Mouse (Mus musculus) erythroblast, embryonic 14.5 days (primary cell): ENCODE data around the gene Nr2c1. TPM values are rescaled to one million over a fixed set of nuclear protein-coding genes. Genes with fewer than 3 reads are reported as not detected.

Experiments used
- H3K27me3 ChIP-seq: 2 replicates; pipeline ENCODE4 v1.6.1; 2012; ENCODE audit warnings: inconsistent platforms; ENCODE audit not compliant: control insufficient read depth
- H3K36me3 ChIP-seq: 2 replicates; pipeline ENCODE4 v1.6.1; 2012; ENCODE audit warnings: mild to moderate bottlenecking, inconsistent platforms; ENCODE audit not compliant: control insufficient read depth
- H3K4me1 ChIP-seq: 2 replicates; pipeline ENCODE4 v1.6.1; 2012; ENCODE audit warnings: inconsistent platforms; ENCODE audit not compliant: control insufficient read depth
- H3K4me3 ChIP-seq: replicated peaks from 2 replicates; pipeline ENCODE3; 2012; ENCODE audit warnings: moderate library complexity, mild to moderate bottlenecking, inconsistent platforms
- H3K9me3 ChIP-seq: 2 replicates; pipeline ENCODE4 v1.6.1; 2012; ENCODE audit warnings: low read length, inconsistent platforms, mixed read lengths; ENCODE audit not compliant: control insufficient read depth
- GATA1 ChIP-seq: IDR thresholded peaks from 2 replicates; pipeline ENCODE4 v1.6.1; 2012; ENCODE audit warnings: low read length, inconsistent platforms, mixed read lengths
- TAL1 ChIP-seq: IDR thresholded peaks from 3 replicates; pipeline ENCODE4 v1.6.1; 2012; ENCODE audit warnings: low read length, inconsistent platforms, mixed read lengths
- polyA plus RNA-seq: library from polyadenylated mRNA; stranded (reverse); fragments of >175 nt; gene quantifications from 2 replicates; pipeline ENCODE4 v1.2.3, GENCODE M21; 2012

Nr2c1 gene
- polyA plus RNA-seq, 1 experiment: 0.03 TPM

DNA sequence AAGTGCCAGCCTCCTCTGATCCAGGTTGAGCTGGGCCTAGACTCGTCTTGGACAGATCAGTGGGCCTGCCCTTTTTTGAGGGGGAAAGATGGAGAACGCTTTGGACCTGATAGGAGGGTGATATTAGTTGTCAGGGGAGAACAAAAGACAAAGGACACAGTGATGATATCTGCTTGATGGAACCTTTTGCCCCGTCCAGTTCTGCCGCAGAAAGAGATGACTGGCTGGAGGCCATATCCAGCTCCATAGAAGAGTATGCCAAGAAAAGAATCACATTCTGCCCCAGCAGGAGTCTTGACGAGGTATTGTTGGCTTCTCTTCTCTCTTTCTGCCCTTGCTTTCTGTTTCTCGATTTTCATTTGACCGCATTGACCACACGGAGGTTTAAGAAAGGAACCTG lies 14.7 kb upstream of the Nr2c1 start:
- TF ChIP-seq GATA1: no peak
- no peak for TF ChIP-seq TAL1

DNA sequence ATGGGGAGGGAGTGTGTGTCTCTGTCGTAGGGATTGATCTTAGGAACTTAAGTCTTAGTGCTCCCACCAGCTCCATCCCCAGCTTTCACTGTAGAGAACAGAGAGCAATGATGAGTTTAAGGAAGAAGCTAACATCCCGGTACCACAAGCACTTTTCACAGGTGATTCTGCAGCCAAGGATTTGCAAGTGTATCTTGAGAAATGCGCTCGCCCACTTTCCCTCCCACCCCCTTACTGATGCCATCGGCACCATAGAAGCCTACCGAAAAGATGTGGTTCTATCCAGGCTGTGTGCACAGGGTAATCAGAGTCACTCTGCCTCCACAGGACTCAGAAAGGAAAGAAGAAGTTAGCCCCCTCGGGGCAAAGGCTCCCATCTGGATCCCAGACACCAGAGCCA lies 14.1 kb upstream of the Nr2c1 start:
- no peaks in the 10 kb centered on the region for H3K27me3 ChIP-seq
- peaks cover 16% of the 10 kb centered on the region for H3K36me3 ChIP-seq
- TF ChIP-seq TAL1: no peak
- TF ChIP-seq GATA1: no peak
- no peaks in the 10 kb centered on the region for H3K4me1 ChIP-seq
- H3K4me3 ChIP-seq: no peak overlapping the region
- no peaks in the 10 kb centered on the region for H3K9me3 ChIP-seq

More for the DNA sequence above, 14.7 kb upstream of the Nr2c1 start:
- Histone ChIP-seq H3K36me3 (peaks cover 19% of the 10 kb centered on the region), H3K9me3 (no peaks in the 10 kb centered on the region), H3K27me3 (no peaks in the 10 kb centered on the region), H3K4me3 (no peak overlapping the region), H3K4me1 (no peaks in the 10 kb centered on the region)

- peaks cover 22% of the 10 kb centered on the region for H3K36me3 ChIP-seq
- H3K4me1 ChIP-seq: no peaks in the 10 kb centered on the region
- no peaks in the 10 kb centered on the region for H3K9me3 ChIP-seq
- H3K4me3 ChIP-seq: no peak overlapping the region
- no peak for TF ChIP-seq GATA1
- TF ChIP-seq TAL1: no peak
- H3K27me3 ChIP-seq: no peaks in the 10 kb centered on the region
These were observed 13.1 kb upstream of the Nr2c1 start for GRCm38 (mm10) chr10:94134535-94135390.

DNA sequence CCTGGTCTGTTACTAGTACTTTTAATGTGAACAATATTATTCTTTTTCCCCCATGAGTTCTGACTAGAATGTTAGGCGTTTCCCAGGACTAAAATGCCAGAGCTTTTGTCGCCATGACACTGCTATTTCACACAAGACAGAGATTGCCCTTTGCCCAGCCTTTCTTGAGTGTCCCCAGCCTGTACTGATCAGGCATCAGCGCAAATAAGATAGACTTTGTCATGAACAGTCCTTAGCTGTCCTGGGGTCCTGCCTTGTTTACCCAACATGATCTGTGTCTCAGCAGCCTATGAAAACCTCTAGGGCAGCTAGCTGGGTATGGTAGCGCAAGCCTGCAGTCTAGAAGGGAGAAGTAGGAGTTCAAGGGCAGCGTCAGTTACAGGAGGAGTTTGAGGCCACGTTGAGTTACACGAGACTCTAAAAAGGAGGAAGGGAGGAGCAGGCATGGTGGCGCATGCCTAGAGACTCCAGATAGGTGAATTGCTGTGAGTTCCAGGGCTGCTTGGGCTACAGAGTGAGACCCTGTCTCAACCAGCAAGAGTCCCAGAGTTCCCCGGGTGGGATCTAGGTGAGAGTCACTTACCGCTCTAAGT lies 8.8 kb upstream of the Nr2c1 start:
- H3K27me3 ChIP-seq: no peaks in the 10 kb centered on the region
- H3K9me3 ChIP-seq: no peaks in the 10 kb centered on the region
- TF ChIP-seq TAL1 (no peak), GATA1 (no peak)
- H3K36me3 ChIP-seq: peaks cover 43% of the 10 kb centered on the region
- H3K4me1 ChIP-seq: no peaks in the 10 kb centered on the region
- no peak overlapping the region for H3K4me3 ChIP-seq

DNA sequence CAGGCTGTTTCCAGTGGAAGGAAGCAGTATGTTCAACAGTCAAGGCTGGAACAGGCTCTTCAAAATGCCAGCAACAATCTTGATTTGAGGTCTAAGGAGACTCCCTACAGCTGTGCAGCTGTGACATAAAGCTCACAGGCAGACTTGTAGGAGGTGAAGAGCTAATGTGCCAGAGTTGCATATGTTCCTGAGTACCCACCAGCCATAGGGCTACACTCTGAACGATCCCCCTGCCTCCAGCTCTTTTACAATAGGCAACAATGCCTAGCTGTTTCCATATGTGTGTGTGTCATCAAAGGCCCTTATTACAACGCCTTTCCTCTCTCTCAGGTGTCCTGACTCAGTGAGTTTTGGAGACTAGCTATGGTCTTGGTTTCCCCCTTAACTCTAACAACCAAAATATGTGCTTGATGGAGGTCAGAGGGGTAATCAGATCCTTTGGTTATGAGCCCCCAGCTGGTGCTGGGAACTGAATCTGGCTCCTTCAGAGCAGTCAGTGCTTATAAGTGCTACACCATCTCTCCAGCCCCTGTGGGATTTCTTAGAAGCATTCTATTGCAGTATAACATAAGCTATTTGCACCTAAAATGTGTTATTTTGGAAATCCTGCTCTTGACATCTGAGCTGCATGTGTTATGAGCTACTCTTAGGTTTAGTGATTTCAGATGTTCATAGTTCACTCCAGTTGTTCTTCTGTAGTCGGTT lies 7.4 kb upstream of the Nr2c1 start:
- H3K4me1 ChIP-seq: no peaks in the 10 kb centered on the region
- no peak overlapping the region for H3K4me3 ChIP-seq
- no peaks in the 10 kb centered on the region for H3K9me3 ChIP-seq
- no peaks in the 10 kb centered on the region for H3K27me3 ChIP-seq
- TF ChIP-seq GATA1 (no peak), TAL1 (no peak)
- H3K36me3 ChIP-seq: peaks cover 41% of the 10 kb centered on the region

GRCm38 (mm10) chr10:94142427-94142826 lies 5.4 kb upstream of the Nr2c1 start:
- Histone ChIP-seq H3K4me3 (no peak overlapping the region), H3K36me3 (peaks cover 34% of the 10 kb centered on the region), H3K9me3 (no peaks in the 10 kb centered on the region), H3K4me1 (peaks cover 5% of the 10 kb centered on the region), H3K27me3 (no peaks in the 10 kb centered on the region)
- no peak for TF ChIP-seq GATA1
- no peak for TF ChIP-seq TAL1

DNA sequence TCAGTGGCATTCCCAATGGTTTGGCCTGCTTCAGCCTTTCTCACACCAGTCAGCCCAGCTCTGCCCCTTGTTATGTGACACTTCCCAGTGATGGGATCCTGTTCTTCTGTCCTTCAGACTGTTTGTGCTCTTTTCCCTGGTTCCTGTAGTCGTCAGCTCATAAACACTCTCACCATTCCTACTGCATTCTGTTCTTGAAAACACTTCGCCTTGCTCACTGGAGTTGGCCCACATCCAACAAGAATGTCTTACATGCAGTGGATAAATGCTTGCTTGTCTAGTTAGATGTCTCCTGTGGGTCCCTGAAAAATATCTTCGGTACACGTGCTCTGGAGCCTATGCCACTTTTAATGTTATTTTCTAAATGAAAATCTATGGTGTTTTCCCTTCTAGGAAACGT lies 3.2 kb upstream of the Nr2c1 start:
- H3K36me3 ChIP-seq: peaks cover 26% of the 10 kb centered on the region
- TF ChIP-seq TAL1 (no peak), GATA1 (no peak)

GRCm38 (mm10) chr10:94147391-94147755 lies 450 bp upstream of the Nr2c1 start:
- no peaks in the 10 kb centered on the region for H3K27me3 ChIP-seq
- H3K4me3 ChIP-seq: peak overlapping the region; percentile 77
- H3K36me3 ChIP-seq: peaks cover 4% of the 10 kb centered on the region
- H3K9me3 ChIP-seq: no peaks in the 10 kb centered on the region
- TF ChIP-seq TAL1 (no peak), GATA1 (no peak)
- peaks cover 20% of the 10 kb centered on the region for H3K4me1 ChIP-seq

More for the DNA sequence above, 3.2 kb upstream of the Nr2c1 start:
- peaks cover 20% of the 10 kb centered on the region for H3K4me1 ChIP-seq
- no peaks in the 10 kb centered on the region for H3K9me3 ChIP-seq
- no peak overlapping the region for H3K4me3 ChIP-seq
- H3K27me3 ChIP-seq: no peaks in the 10 kb centered on the region

GRCm38 (mm10) chr10:94151488-94151887 lies 3.7 kb downstream of the Nr2c1 start:
- TF ChIP-seq GATA1 (no peak), TAL1 (no peak)
- no peak overlapping the region for H3K4me3 ChIP-seq
- H3K9me3 ChIP-seq: no peaks in the 10 kb centered on the region
- peaks cover 20% of the 10 kb centered on the region for H3K4me1 ChIP-seq
- H3K27me3 ChIP-seq: no peaks in the 10 kb centered on the region
- H3K36me3 ChIP-seq: no peaks in the 10 kb centered on the region; the same call in 1 of the 2 replicates
